10 mouse cellular contexts compared by ENCODE assay signal in the genomic region with DNA sequence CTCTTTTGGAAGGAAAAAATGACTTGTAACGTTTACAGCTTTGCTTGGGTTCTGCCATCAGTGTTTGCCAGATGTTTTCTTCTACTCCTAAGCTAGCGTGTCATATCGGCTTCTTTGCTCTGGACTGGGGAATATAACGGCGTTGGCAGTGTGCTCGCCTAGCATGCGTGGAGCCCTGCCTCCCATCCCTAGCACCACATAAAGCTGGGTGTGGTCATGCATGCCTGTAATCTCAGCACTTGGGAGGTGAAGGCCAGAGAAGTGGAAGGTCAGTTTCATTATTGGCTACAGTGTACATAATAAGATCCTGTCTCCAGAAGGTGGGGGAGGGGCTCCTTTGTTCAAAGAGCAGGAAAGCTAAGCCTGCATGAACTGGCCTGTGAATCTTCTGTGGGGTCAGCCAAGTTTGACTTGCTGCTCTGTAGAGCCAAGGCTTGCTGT. TPM values are rescaled to one million over a fixed set of nuclear protein-coding genes. Genes with fewer than 3 reads are reported as not detected.
DNase-seq lines count a peak whose midpoint lies in the region; ATAC-seq and TF ChIP-seq lines count a peak whose summit lies in the region.
"Had no signal": no experiment of that assay in that cellular context is flagged by ENCODE, and none has a peak within 500 bp of the region (broad histone marks: within the 10 kb centered on the region; RNA-seq: fewer than 3 reads in every experiment).

No protein-coding gene starts in this region.

- no peak overlapping the region for H3K4me2 ChIP-seq in intestine, embryonic 15.5 days (replicated peaks)
- H3K4me2 ChIP-seq in lung, postnatal 0 days (replicated peaks; ENCODE audit: low read depth, low read length), result no peak overlapping the region; the same call in 1 of the 2 replicates

- H3K27me3 ChIP-seq in intestine, embryonic 15.5 days (replicated peaks), result no peaks in the 10 kb centered on the region
- H3K27me3 ChIP-seq in lung, postnatal 0 days (replicated peaks; ENCODE audit: insufficient read depth, low read length), result no peaks in the 10 kb centered on the region

- no peaks in the 10 kb centered on the region for H3K9me3 ChIP-seq in intestine, embryonic 15.5 days
- no peaks in the 10 kb centered on the region for H3K9me3 ChIP-seq in lung, postnatal 0 days (ENCODE audit: low read length)

- no peaks in the 10 kb centered on the region for H3K36me3 ChIP-seq in intestine, embryonic 15.5 days
- no peaks in the 10 kb centered on the region for H3K36me3 ChIP-seq in lung, postnatal 0 days (ENCODE audit: insufficient read depth, low read length)

- ATAC-seq in intestine, embryonic 15.5 days, result no peak
- peak; percentile 19 for ATAC-seq in lung, postnatal 0 days

- no peak for DNase-seq in gastrocnemius, adult 2 months
- no peak for DNase-seq in gastrocnemius, adult 8-10 months (ENCODE audit: low spot score in 2 of 2)
- DNase-seq in ES-CJ7 (ENCODE audit: low read depth, low spot score), result peak; percentile 74
- peak; percentile 86 for DNase-seq in lung, postnatal 0 days (ENCODE audit: low spot score)
- DNase-seq in spleen, adult 12 weeks (ENCODE audit: low spot score), result no peak
- no peak for DNase-seq in T-cell, adult 2 months (ENCODE audit: low spot score)
- no peak for DNase-seq in frontal cortex, adult 2 months (ENCODE audit: extremely low spot score in 1 of 2, low spot score in 1 of 2)

- intact Hi-C loops in gastrocnemius, adult 2 months (cut with DNase I), result loop anchor here (5.0 to 10.0 kb wide), 2 partner anchors 58 to 210 kb away; partner anchors contain the start of genes Ccdc47, Ddx42 and Ern1

- H3K9ac ChIP-seq in intestine, embryonic 15.5 days, result no peak overlapping the region
- no peak overlapping the region for H3K9ac ChIP-seq in lung, postnatal 0 days (replicated peaks; ENCODE audit: low read depth)

- no peak for TF ChIP-seq CTCF in gastrocnemius, adult 2 months (IDR thresholded peaks at IDR 0.05)
- no peak for TF ChIP-seq CTCF in lung, postnatal 0 days (IDR thresholded peaks at IDR 0.05)

- TF ChIP-seq EP300 in lung, postnatal 0 days (IDR thresholded peaks at IDR 0.05), result peak; percentile 51; the same call in 1 of the 2 replicates

- peak overlapping the region; percentile 99 for H3K27ac ChIP-seq in gastrocnemius, adult 2 months
- H3K27ac ChIP-seq in intestine, embryonic 15.5 days, result 0 out of 2 replicates have a peak overlapping the region, but pooled peaks have one; percentile 20
- H3K27ac ChIP-seq in lung, postnatal 0 days (ENCODE audit: low read length), result peak overlapping the region; percentile 62

- H3K4me3 ChIP-seq in gastrocnemius, adult 2 months, result no peak overlapping the region
- no peak overlapping the region for H3K4me3 ChIP-seq in intestine, embryonic 15.5 days (replicated peaks)
- no peak overlapping the region for H3K4me3 ChIP-seq in lung, postnatal 0 days (ENCODE audit: low read depth, low read length)
- H3K4me3 ChIP-seq: myocyte had no signal

- 45% methylated on average over 7 of the region's 7 CpGs for WGBS in intestine, embryonic 15.5 days
- 42% methylated on average over 7 of the region's 7 CpGs for WGBS in lung, postnatal 0 days

- H3K4me1 ChIP-seq in intestine, embryonic 15.5 days (replicated peaks), result peaks cover 29% of the 10 kb centered on the region
- H3K4me1 ChIP-seq in lung, postnatal 0 days (ENCODE audit: insufficient read depth, low read depth, low read length), result peaks cover 14% of the 10 kb centered on the region; the same call in 1 of the 2 replicates

RNA-seq across cellular contexts. Expression of gene Tcam1, which starts 1.5 kb away (rescaled TPM):
- total RNA-seq in gastrocnemius, adult 2 months (2021), result under 1 TPM; 0.08 TPM
- under 1 TPM in 3 of 4 experiments, not detected in 1; 0.07 to 0.13 (median 0.12) TPM for total RNA-seq in gastrocnemius, adult 8-10 months (2022)
- polyA plus RNA-seq in intestine, embryonic 15.5 days (2015; fragmentation: Nextera tagmentation; extraction: Ambion mirVana), result 0.31 and 0.33 TPM in 2 replicates
- 0.06 and 0.07 TPM in 2 replicates for polyA plus RNA-seq in lung, postnatal 0 days (2015; fragmentation: Nextera tagmentation; extraction: Ambion mirVana)
- polyA plus RNA-seq in frontal cortex, adult 2 months (2012; rRNA removed), result 0.23 and 0.28 TPM in 2 replicates

RNA-seq across cellular contexts. Expression of gene Smarcd2, which starts 2.2 kb away (rescaled TPM):
- 10 to 100 TPM; 10.8 to 12.8 TPM for total RNA-seq in gastrocnemius, adult 2 months (2021)
- total RNA-seq in gastrocnemius, adult 8-10 months (2022), result 10 to 100 TPM in 2 of 4 experiments, 1 to 10 TPM in 2; 8.3 to 11.5 (median 10.0) TPM
- polyA plus RNA-seq in intestine, embryonic 15.5 days (2015; fragmentation: Nextera tagmentation; extraction: Ambion mirVana), result 60.6 and 61.5 TPM in 2 replicates
- polyA plus RNA-seq in lung, postnatal 0 days (2015; fragmentation: Nextera tagmentation; extraction: Ambion mirVana), result 46.9 and 55.5 TPM in 2 replicates
- 32.1 and 33.5 TPM in 2 replicates for polyA plus RNA-seq in frontal cortex, adult 2 months (2012; rRNA removed)

RNA-seq across cellular contexts. Expression of gene Psmc5, which starts 19.0 kb away (rescaled TPM):
- 100 to 1,000 TPM; 121 to 132 TPM for total RNA-seq in gastrocnemius, adult 2 months (2021)
- 100 to 1,000 TPM; 125 to 150 (median 137) TPM for total RNA-seq in gastrocnemius, adult 8-10 months (2022)
- 247 and 259 TPM in 2 replicates for polyA plus RNA-seq in intestine, embryonic 15.5 days (2015; fragmentation: Nextera tagmentation; extraction: Ambion mirVana)
- polyA plus RNA-seq in lung, postnatal 0 days (2015; fragmentation: Nextera tagmentation; extraction: Ambion mirVana), result 150 and 153 TPM in 2 replicates
- polyA plus RNA-seq in frontal cortex, adult 2 months (2012; rRNA removed), result 229 and 247 TPM in 2 replicates

RNA-seq across cellular contexts. Expression of gene Ftsj3, which starts 19.1 kb away (rescaled TPM):
- total RNA-seq in gastrocnemius, adult 2 months (2021), result 10 to 100 TPM; 21.9 to 22.3 TPM
- 10 to 100 TPM; 18.0 to 28.8 (median 21.3) TPM for total RNA-seq in gastrocnemius, adult 8-10 months (2022)
- polyA plus RNA-seq in intestine, embryonic 15.5 days (2015; fragmentation: Nextera tagmentation; extraction: Ambion mirVana), result 52.5 and 56.3 TPM in 2 replicates
- polyA plus RNA-seq in lung, postnatal 0 days (2015; fragmentation: Nextera tagmentation; extraction: Ambion mirVana), result 18.7 and 19.0 TPM in 2 replicates
- 23.7 and 28.1 TPM in 2 replicates for polyA plus RNA-seq in frontal cortex, adult 2 months (2012; rRNA removed)

RNA-seq across cellular contexts. Expression of gene Gh, which starts 26.7 kb away (rescaled TPM):
- total RNA-seq in gastrocnemius, adult 2 months (2021), result not detected
- total RNA-seq in gastrocnemius, adult 8-10 months (2022), result not detected
- not detected in 2 replicates for polyA plus RNA-seq in intestine, embryonic 15.5 days (2015; fragmentation: Nextera tagmentation; extraction: Ambion mirVana)
- polyA plus RNA-seq in lung, postnatal 0 days (2015; fragmentation: Nextera tagmentation; extraction: Ambion mirVana), result not detected in 2 replicates
- polyA plus RNA-seq in frontal cortex, adult 2 months (2012; rRNA removed), result 2.1 TPM in 1 of 2 replicates, not detected in the other
- polyA plus RNA-seq: myocyte; urinary bladder, adult 2 months had no signal

Comparison
In these comparisons a context has a peak if more than half of its experiments do, and no peak if none do; other contexts are left out.
1. DNase-seq: peak in ES-CJ7 (single experiment) and lung, postnatal 0 days (single experiment); none in gastrocnemius, adult 2 months (single experiment), gastrocnemius, adult 8-10 months (0 of 2), spleen, adult 12 weeks (single experiment), T-cell, adult 2 months (single experiment) and frontal cortex, adult 2 months (0 of 2).
2. H3K27ac ChIP-seq: peak in every context shown above with its lines; median percentile 99 in gastrocnemius, adult 2 months; 62 in lung, postnatal 0 days; 20 in intestine, embryonic 15.5 days.